Mouse (Mus musculus) macrophage (primary cell): Measurements from ENCODE around the gene Ctnna2. TPM values are rescaled to one million over a fixed set of nuclear protein-coding genes. Genes with fewer than 3 reads are reported as not detected.

Source experiments
- H3K27ac ChIP-seq: fragments of 350-480 bp; formaldehyde crosslinking; 2 replicates; pipeline ENCODE4 v1.9.0; 2021
- H3K36me3 ChIP-seq: fragments of 350-480 bp; formaldehyde crosslinking; 2 replicates; pipeline ENCODE4 v1.9.0; 2021; ENCODE audit errors: inconsistent target
- H3K4me3 ChIP-seq: fragments of 350-480 bp; formaldehyde crosslinking; 2 replicates; pipeline ENCODE4 v1.9.0; 2021; ENCODE audit errors: inconsistent target
- H3K79me2 ChIP-seq: fragments of 350-480 bp; formaldehyde crosslinking; 2 replicates; pipeline ENCODE4 v1.9.0; 2021; ENCODE audit errors: inconsistent target
- WGBS: methylation state at CpG from one replicate; pipeline ENCODE4 v1.1.7; 2026; ENCODE audit warnings: inconsistent platforms; ENCODE audit not compliant: missing documents; 5-methylcytosine and 5-hydroxymethylcytosine counted together
- polyA plus RNA-seq: library from polyadenylated mRNA; stranded (reverse); fragments of 250-400 nt; gene quantifications from 3 replicates; pipeline ENCODE4 v1.2.4, GENCODE M21; 2018; ENCODE audit warnings: inconsistent platforms
- total RNA-seq, 78 experiments: library from RNA; depleted of rRNA; stranded (reverse); fragments of 250-400 nt; gene quantifications; 1 replicate in 9 of 78; 2 replicates in 24 of 78; 3 replicates in 43 of 78; 4 replicates in 2 of 78; pipeline ENCODE4 v1.2.4; 2018; ENCODE audit warnings: inconsistent platforms in 56 of 78

Ctnna2 gene
- total RNA-seq (2018; cell fraction: chromatin; rRNA removed), result under 1 TPM in 1 of 26 experiments, not detected in 25; 0.35 TPM
- total RNA-seq (2018; cell fraction: cytosol; rRNA removed), result not detected
- total RNA-seq (2018; cell fraction: nucleus; rRNA removed), result not detected
- polyA plus RNA-seq, result not detected in 3 replicates

GRCm38 (mm10) chr6:77979241-77979961, at the start of gene Ctnna2:
Ctnna2 (minus strand) TSS chr6:77979699.
- no peaks in the 10 kb centered on the region for H3K36me3 ChIP-seq
- H3K27ac ChIP-seq, result no peak within 1 kb of the TSS
- WGBS, result 4% methylated on average over 45 of the region's 58 CpGs
- no peaks in the 10 kb centered on the region for H3K79me2 ChIP-seq
- no peak within 1 kb of the TSS for H3K4me3 ChIP-seq

GRCm38 (mm10) chr6:77980137-77981052, 896 bp upstream of the Ctnna2 start:
- Histone ChIP-seq H3K36me3 (no peaks in the 10 kb centered on the region), H3K4me3 (no peak overlapping the region), H3K79me2 (no peaks in the 10 kb centered on the region), H3K27ac (no peak overlapping the region)
- WGBS, result 25% methylated on average over 14 of the region's 15 CpGs

GRCm38 (mm10) chr6:77978476-77979240, 841 bp downstream of the Ctnna2 start:
- WGBS, result 32% methylated on average over 9 of the region's 10 CpGs
- Histone ChIP-seq H3K36me3 (no peaks in the 10 kb centered on the region), H3K79me2 (no peaks in the 10 kb centered on the region), H3K4me3 (no peak overlapping the region), H3K27ac (no peak overlapping the region)

- 78% methylated on average over 10 of the region's 10 CpGs for WGBS
These were observed 8.8 kb downstream of the Ctnna2 start for GRCm38 (mm10) chr6:77970545-77971242.

GRCm38 (mm10) chr6:77969774-77970173, 9.7 kb downstream of the Ctnna2 start:
- Histone ChIP-seq H3K79me2 (no peaks in the 10 kb centered on the region), H3K36me3 (no peaks in the 10 kb centered on the region), H3K4me3 (no peak overlapping the region), H3K27ac (no peak overlapping the region)
- 73% methylated on average over 4 of the region's 4 CpGs for WGBS

More at GRCm38 (mm10) chr6:77970545-77971242, 8.8 kb downstream of the Ctnna2 start:
- Histone ChIP-seq H3K79me2 (no peaks in the 10 kb centered on the region), H3K36me3 (no peaks in the 10 kb centered on the region), H3K27ac (no peak overlapping the region), H3K4me3 (no peak overlapping the region)

GRCm38 (mm10) chr6:77962011-77962410, 17.5 kb downstream of the Ctnna2 start:
- Histone ChIP-seq H3K4me3 (no peak overlapping the region), H3K27ac (no peak overlapping the region), H3K36me3 (no peaks in the 10 kb centered on the region), H3K79me2 (no peaks in the 10 kb centered on the region)
- 100% methylated on average over 1 of the region's 1 CpGs for WGBS

GRCm38 (mm10) chr6:77951276-77951675, 28.2 kb downstream of the Ctnna2 start:
- no peak overlapping the region for H3K4me3 ChIP-seq
- no peaks in the 10 kb centered on the region for H3K79me2 ChIP-seq
- H3K36me3 ChIP-seq, result no peaks in the 10 kb centered on the region
- no peak overlapping the region for H3K27ac ChIP-seq
- WGBS, result 41% methylated on average over 4 of the region's 4 CpGs

- no peaks in the 10 kb centered on the region for H3K36me3 ChIP-seq
- H3K27ac ChIP-seq, result no peak overlapping the region
- 89% methylated on average over 2 of the region's 2 CpGs for WGBS
- H3K79me2 ChIP-seq, result no peaks in the 10 kb centered on the region
- H3K4me3 ChIP-seq, result no peak overlapping the region
These were observed 28.8 kb downstream of the Ctnna2 start for GRCm38 (mm10) chr6:77950690-77951089.

- Histone ChIP-seq H3K79me2 (no peaks in the 10 kb centered on the region), H3K4me3 (no peak overlapping the region), H3K36me3 (no peaks in the 10 kb centered on the region), H3K27ac (no peak overlapping the region)
- WGBS, result 80% methylated on average over 3 of the region's 3 CpGs
These were observed 50.1 kb downstream of the Ctnna2 start for GRCm38 (mm10) chr6:77929375-77929774.

- H3K79me2 ChIP-seq, result no peaks in the 10 kb centered on the region
- no peaks in the 10 kb centered on the region for H3K36me3 ChIP-seq
- no peak overlapping the region for H3K27ac ChIP-seq
- no peak overlapping the region for H3K4me3 ChIP-seq
- WGBS, result 83% methylated on average over 2 of the region's 2 CpGs
These were observed 106.3 kb downstream of the Ctnna2 start for GRCm38 (mm10) chr6:77873150-77873549.

GRCm38 (mm10) chr6:77869313-77869712, 110.2 kb downstream of the Ctnna2 start:
- Histone ChIP-seq H3K4me3 (no peak overlapping the region), H3K36me3 (no peaks in the 10 kb centered on the region), H3K27ac (no peak overlapping the region), H3K79me2 (no peaks in the 10 kb centered on the region)
- 69% methylated on average over 2 of the region's 2 CpGs for WGBS

GRCm38 (mm10) chr6:77868119-77868518, 111.4 kb downstream of the Ctnna2 start:
- WGBS, result 79% methylated on average over 3 of the region's 3 CpGs
- no peak overlapping the region for H3K27ac ChIP-seq
- H3K79me2 ChIP-seq, result no peaks in the 10 kb centered on the region
- H3K4me3 ChIP-seq, result no peak overlapping the region
- no peaks in the 10 kb centered on the region for H3K36me3 ChIP-seq

GRCm38 (mm10) chr6:77863379-77863778, 116.1 kb downstream of the Ctnna2 start:
- Histone ChIP-seq H3K79me2 (no peaks in the 10 kb centered on the region), H3K27ac (no peak overlapping the region), H3K36me3 (no peaks in the 10 kb centered on the region), H3K4me3 (no peak overlapping the region)
- WGBS, result 81% methylated on average over 2 of the region's 2 CpGs

GRCm38 (mm10) chr6:77862781-77863180, 116.7 kb downstream of the Ctnna2 start:
- Histone ChIP-seq H3K79me2 (no peaks in the 10 kb centered on the region), H3K27ac (no peak overlapping the region), H3K36me3 (no peaks in the 10 kb centered on the region), H3K4me3 (no peak overlapping the region)
- 80% methylated on average over 5 of the region's 6 CpGs for WGBS
